Mouse (Mus musculus) G1E (cell line): ENCODE measurements at regions not wholly inside any gene's neighbourhood (a gene's known extent, or its start where the extent isn't known, plus 50 kb on each side); places are given as distances from the start of the nearest gene placed in this dataset.
"Not testable (repeated sequence)": the region's sequence is repeated elsewhere in the genome, so short reads cannot be mapped to it uniquely, and the experiment has no call there.

Source experiments
- CTCF ChIP-seq: IDR thresholded peaks from 2 replicates; pipeline ENCODE4 v1.5.1; 2012; ENCODE audit warnings: low read depth, low read length, inconsistent platforms, mixed read lengths
- GATA1 ChIP-seq: IDR thresholded peaks from 2 replicates; pipeline ENCODE4 v1.6.1; 2012; ENCODE audit warnings: borderline replicate concordance, low read length, inconsistent platforms, mixed read lengths
- TAL1 ChIP-seq: conservative IDR thresholded peaks from 2 replicates; pipeline ENCODE4 v1.6.1; 2012; ENCODE audit warnings: low read depth, low read length, inconsistent platforms, mixed read lengths

DNA sequence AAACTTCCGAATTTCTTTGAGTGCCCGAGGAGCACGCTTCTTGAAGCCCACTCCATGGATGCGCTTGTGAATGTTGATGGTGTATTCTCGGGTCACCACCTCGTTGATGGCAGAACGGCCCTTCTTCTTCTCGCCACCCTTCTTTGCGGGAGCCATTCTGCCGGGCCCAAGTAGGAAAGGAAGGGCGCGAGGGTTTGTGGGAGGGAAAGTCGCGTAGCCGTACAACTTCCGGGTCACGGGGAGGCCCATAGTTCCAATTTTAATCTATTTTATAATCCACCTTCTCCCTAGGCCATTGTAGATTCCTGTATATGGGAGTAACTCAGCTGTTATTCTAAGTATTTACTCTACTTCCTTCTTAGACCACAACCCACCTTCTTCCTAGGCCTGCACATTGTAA lies 85.3 kb upstream of the Cpne8 start:
- TF ChIP-seq CTCF, GATA1, TAL1: not testable (repeated sequence)
